Mouse (Mus musculus): ENCODE measurements at regions not wholly inside any gene's neighbourhood (a gene's known extent, or its start where the extent isn't known, plus 50 kb on each side); places are given as distances from the start of the nearest gene placed in this dataset.

DNA sequence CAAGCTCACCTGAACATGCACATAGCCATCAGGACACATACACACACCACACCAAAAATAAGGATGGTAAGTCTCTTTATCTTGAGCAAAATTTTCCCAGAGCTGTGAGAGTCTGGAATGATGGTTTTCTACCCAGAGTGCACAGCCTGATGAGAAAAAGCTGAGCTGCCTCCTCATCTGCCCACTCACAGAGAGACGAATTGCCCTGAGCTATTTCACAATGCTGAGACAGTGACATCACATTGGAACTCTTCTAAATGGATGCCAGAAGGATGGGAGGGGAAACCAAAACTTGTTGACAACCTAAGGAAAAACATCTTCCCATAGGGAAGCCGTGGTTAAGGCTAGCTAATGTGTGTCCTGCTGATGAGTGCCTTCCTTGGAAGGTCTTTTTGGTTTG lies 84.8 kb downstream of the Insig2 start:
- no peak for TF ChIP-seq POLR2A (IDR thresholded peaks at IDR 0.05; ENCODE audit: low read depth, low read length)
- no peak for TF ChIP-seq CTCF (IDR thresholded peaks at IDR 0.05; ENCODE audit: extremely low read depth, insufficient read depth, insufficient read length, insufficient replicate concordance)
- H3K36me3 ChIP-seq (ENCODE audit: control insufficient read depth, insufficient read depth, low read length): no peaks in the 10 kb centered on the region
- no peaks in the 10 kb centered on the region for H3K4me1 ChIP-seq (ENCODE audit: control insufficient read depth, insufficient read depth, insufficient read length)
- no peaks in the 10 kb centered on the region for H3K27me3 ChIP-seq (ENCODE audit: control insufficient read depth, insufficient read depth, low read length)
- 51% methylated on average over 2 of the region's 2 CpGs for WGBS
- no peak overlapping the region for H3K4me3 ChIP-seq (ENCODE audit: extremely low read depth, insufficient read depth, insufficient read length)
- no peak overlapping the region for H3K27ac ChIP-seq (ENCODE audit: insufficient read depth, low read length)
- DNase-seq (ENCODE audit: low read depth in 1 of 2, low spot score in 2 of 2): no peak

- DNase-seq (ENCODE audit: low read depth in 1 of 2, low spot score in 2 of 2): no peak
- H3K4me1 ChIP-seq (ENCODE audit: control insufficient read depth, insufficient read depth, insufficient read length): no peaks in the 10 kb centered on the region
- no peak overlapping the region for H3K27ac ChIP-seq (ENCODE audit: insufficient read depth, low read length)
- TF ChIP-seq POLR2A (IDR thresholded peaks at IDR 0.05; ENCODE audit: low read depth, low read length) (no peak), CTCF (IDR thresholded peaks at IDR 0.05; ENCODE audit: extremely low read depth, insufficient read depth, insufficient read length, insufficient replicate concordance) (no peak)
- no peak overlapping the region for H3K4me3 ChIP-seq (ENCODE audit: extremely low read depth, insufficient read depth, insufficient read length)
- 64% methylated on average over 1 of the region's 1 CpGs for WGBS
- no peaks in the 10 kb centered on the region for H3K36me3 ChIP-seq (ENCODE audit: control insufficient read depth, insufficient read depth, low read length)
- H3K27me3 ChIP-seq (ENCODE audit: control insufficient read depth, insufficient read depth, low read length): no peaks in the 10 kb centered on the region
Observed at GRCm38 (mm10) chr1:121249081-121249480, 83.3 kb downstream of the Insig2 start.

DNA sequence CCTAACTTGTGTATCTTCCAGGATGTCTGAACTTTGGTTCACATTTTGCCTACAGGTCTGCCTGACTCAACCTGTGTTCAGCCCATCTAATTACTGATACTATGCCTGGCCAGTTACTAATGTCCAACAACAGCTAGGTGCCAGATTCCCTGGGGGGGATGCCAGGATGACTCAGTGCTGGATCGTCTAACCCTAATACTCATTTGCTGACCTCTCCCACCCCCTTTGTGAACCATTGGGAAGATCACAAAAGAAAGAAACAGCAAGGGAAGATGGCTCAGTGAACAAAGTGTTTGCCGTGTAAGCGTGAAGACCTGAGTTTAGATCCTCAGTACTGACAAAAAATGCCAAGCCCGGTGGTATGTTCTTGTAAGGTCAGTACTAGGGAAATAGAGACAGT lies 81.7 kb downstream of the Insig2 start:
- H3K36me3 ChIP-seq (ENCODE audit: control insufficient read depth, insufficient read depth, low read length): no peaks in the 10 kb centered on the region
- no peak overlapping the region for H3K4me3 ChIP-seq (ENCODE audit: extremely low read depth, insufficient read depth, insufficient read length)
- no peak for TF ChIP-seq CTCF (IDR thresholded peaks at IDR 0.05; ENCODE audit: extremely low read depth, insufficient read depth, insufficient read length, insufficient replicate concordance)
- TF ChIP-seq POLR2A (IDR thresholded peaks at IDR 0.05; ENCODE audit: low read depth, low read length): no peak
- H3K4me1 ChIP-seq (ENCODE audit: control insufficient read depth, insufficient read depth, insufficient read length): no peaks in the 10 kb centered on the region
- WGBS: 96% methylated on average over 4 of the region's 4 CpGs
- H3K27me3 ChIP-seq (ENCODE audit: control insufficient read depth, insufficient read depth, low read length): no peaks in the 10 kb centered on the region
- no peak overlapping the region for H3K27ac ChIP-seq (ENCODE audit: insufficient read depth, low read length)
- DNase-seq (ENCODE audit: low read depth in 1 of 2, low spot score in 2 of 2): no peak

DNA sequence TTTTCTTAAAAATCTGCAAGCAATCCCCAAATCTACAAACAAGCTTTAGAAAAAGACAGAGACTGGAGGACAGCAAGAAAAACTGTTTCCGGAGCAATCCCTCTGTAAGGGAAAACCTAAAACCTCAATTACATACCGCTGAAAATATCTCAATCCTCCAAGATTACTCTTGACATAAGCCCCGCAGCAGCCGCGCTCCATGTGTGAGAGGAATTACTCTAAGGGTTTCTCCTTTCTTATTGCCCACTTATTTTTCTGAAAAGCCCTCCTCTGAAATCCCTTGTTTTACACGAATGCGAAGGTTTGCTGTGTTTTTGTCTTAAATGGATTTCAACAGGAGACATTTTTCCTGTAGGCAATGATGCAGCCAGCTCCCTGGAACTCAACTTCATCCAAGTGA lies 80.3 kb downstream of the Insig2 start:
- no peaks in the 10 kb centered on the region for H3K36me3 ChIP-seq (ENCODE audit: control insufficient read depth, insufficient read depth, low read length)
- TF ChIP-seq CTCF (IDR thresholded peaks at IDR 0.05; ENCODE audit: extremely low read depth, insufficient read depth, insufficient read length, insufficient replicate concordance): no peak
- TF ChIP-seq POLR2A (IDR thresholded peaks at IDR 0.05; ENCODE audit: low read depth, low read length): no peak
- no peak overlapping the region for H3K27ac ChIP-seq (ENCODE audit: insufficient read depth, low read length)
- H3K27me3 ChIP-seq (ENCODE audit: control insufficient read depth, insufficient read depth, low read length): no peaks in the 10 kb centered on the region
- no peak for DNase-seq (ENCODE audit: low read depth in 1 of 2, low spot score in 2 of 2)
- no peaks in the 10 kb centered on the region for H3K4me1 ChIP-seq (ENCODE audit: control insufficient read depth, insufficient read depth, insufficient read length)
- 91% methylated on average over 7 of the region's 7 CpGs for WGBS
- H3K4me3 ChIP-seq (ENCODE audit: extremely low read depth, insufficient read depth, insufficient read length): no peak overlapping the region

GRCm38 (mm10) chr1:121254196-121254595 lies 78.2 kb downstream of the Insig2 start:
- Histone ChIP-seq H3K4me3 (ENCODE audit: extremely low read depth, insufficient read depth, insufficient read length) (no peak overlapping the region), H3K36me3 (ENCODE audit: control insufficient read depth, insufficient read depth, low read length) (no peaks in the 10 kb centered on the region), H3K27me3 (ENCODE audit: control insufficient read depth, insufficient read depth, low read length) (no peaks in the 10 kb centered on the region), H3K27ac (ENCODE audit: insufficient read depth, low read length) (no peak overlapping the region), H3K4me1 (ENCODE audit: control insufficient read depth, insufficient read depth, insufficient read length) (no peaks in the 10 kb centered on the region)
- 81% methylated on average over 9 of the region's 9 CpGs for WGBS
- no peak for DNase-seq (ENCODE audit: low read depth in 1 of 2, low spot score in 2 of 2)
- TF ChIP-seq POLR2A (IDR thresholded peaks at IDR 0.05; ENCODE audit: low read depth, low read length) (no peak), CTCF (IDR thresholded peaks at IDR 0.05; ENCODE audit: extremely low read depth, insufficient read depth, insufficient read length, insufficient replicate concordance) (no peak)
